Mouse (Mus musculus) adrenal gland, postnatal 0 days (tissue): ENCODE results near the gene Olfr293. TPM values are rescaled to one million over a fixed set of nuclear protein-coding genes. Genes with fewer than 3 reads are reported as not detected.

Source experiments
- polyA plus RNA-seq: library from polyadenylated mRNA; unstranded; fragments of >200 nt; fragmentation: Nextera tagmentation; extraction: Ambion mirVana; gene quantifications from 2 replicates; pipeline ENCODE4 v1.2.1, GENCODE M21; 2015

Olfr293 gene
- polyA plus RNA-seq, result not detected in 2 replicates

DNA sequence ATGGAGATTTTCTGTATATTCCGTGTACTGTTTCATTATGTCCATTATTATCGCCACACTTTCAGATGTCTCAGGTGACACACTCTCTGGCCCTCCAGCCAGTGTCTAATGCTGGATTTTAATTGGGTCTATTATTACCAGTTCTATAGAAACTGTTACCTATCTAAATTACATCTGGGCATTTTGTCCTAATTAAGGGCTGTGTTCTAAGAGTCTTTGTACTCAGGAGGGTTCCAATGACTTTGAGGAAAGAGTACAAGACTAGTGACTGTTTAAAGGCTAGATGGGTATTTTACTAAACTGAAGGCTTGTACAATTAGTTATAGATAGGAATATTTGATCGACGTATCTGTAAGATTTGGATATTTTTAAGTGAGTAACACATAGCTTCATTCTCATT is at the start of gene Olfr293:
Gene Olfr293 (plus strand): TSS at position 301 of the 400 bp plus-strand sequence.

DNA sequence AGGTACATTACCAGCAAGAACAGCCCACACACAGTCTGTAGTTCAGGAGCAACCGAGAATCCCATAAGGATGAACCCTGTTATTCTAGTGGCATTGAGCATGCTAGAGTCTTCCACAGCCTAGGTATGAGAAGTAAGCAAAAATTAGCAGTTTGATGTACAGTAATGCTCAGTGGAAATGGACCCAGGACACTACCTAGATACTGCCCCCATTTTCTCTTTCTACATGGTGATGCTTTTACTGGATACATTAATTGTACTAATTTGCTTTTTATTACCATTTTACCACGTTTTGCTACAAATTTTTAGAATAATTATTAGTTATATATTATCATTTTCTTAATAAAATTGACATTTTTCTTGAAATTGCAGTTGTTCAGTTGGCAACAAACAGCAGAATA is 32.3 kb upstream of the Olfr293 start, which contains the start of gene Olfr294:
Gene Olfr294 (minus strand): TSS at position 101 of the 400 bp plus-strand sequence.

DNA sequence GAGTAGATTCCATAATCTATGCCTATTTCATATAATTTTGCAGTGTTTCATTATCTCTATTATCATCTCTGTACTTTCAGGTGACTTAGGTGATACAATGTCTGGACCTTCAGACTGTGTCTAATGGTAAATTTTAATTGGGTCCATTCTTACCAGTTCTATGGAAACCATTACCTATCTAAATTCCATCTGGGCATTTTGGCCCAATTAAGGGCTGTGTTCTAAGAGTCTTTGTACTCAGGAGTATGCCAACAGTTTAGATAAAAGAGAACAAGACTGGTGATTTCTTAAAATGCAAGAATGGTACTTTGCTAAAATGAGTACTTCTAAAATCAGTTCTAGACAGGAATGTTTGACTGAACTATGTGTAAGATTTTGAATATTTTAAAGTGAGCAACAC is 39.2 kb downstream of the Olfr293 start, which contains the start of gene Olfr292:
Gene Olfr292 (plus strand): TSS at position 301 of the 400 bp plus-strand sequence.

Other genes starting within 250 kb of the Olfr293 start
- not detected in 2 replicates for gene Olfr301, start 245.2 kb upstream of the Olfr293 start, polyA plus RNA-seq
- not detected in 2 replicates for gene Olfr299, start 189.1 kb upstream of the Olfr293 start, polyA plus RNA-seq
- not detected in 2 replicates for gene Olfr298, start 156.6 kb upstream of the Olfr293 start, polyA plus RNA-seq
- not detected in 2 replicates for gene Olfr297, start 129.1 kb upstream of the Olfr293 start, polyA plus RNA-seq
- gene Olfr295, start 65.2 kb upstream of the Olfr293 start, polyA plus RNA-seq, result not detected in 2 replicates
- gene Olfr294, start 32.4 kb upstream of the Olfr293 start, polyA plus RNA-seq, result not detected in 2 replicates
- gene Olfr292, start 39.3 kb downstream of the Olfr293 start, polyA plus RNA-seq, result not detected in 2 replicates
- gene Folh1, start 126.9 kb downstream of the Olfr293 start, polyA plus RNA-seq, result 7.0 and 12.5 TPM in 2 replicates
- not detected in 2 replicates for gene Vmn2r77, start 146.0 kb downstream of the Olfr293 start, polyA plus RNA-seq